Mouse (Mus musculus) left cerebral cortex, adult 2 months (tissue): ENCODE measurements at regions not wholly inside any gene's neighbourhood (a gene's known extent, or its start where the extent isn't known, plus 50 kb on each side); places are given as distances from the start of the nearest gene placed in this dataset.
A peak's percentile ranks its signal among the peaks of the same experiment; 100 is the strongest.

ENCODE experiments used
- DNase-seq, 2 experiments: peaks; one replicate each; pipeline ENCODE4 v3.0.0; 2021 to 2022; ENCODE audit warnings: low spot score in 2 of 2, mixed read lengths in 1 of 2; ENCODE audit errors: extremely low spot score in 1 of 2
- H3K27ac ChIP-seq: fragments of 200-600 bp; 2 replicates; pipeline ENCODE4 v1.8.1; 2022
- H3K4me3 ChIP-seq: fragments of 200-600 bp; 2 replicates; pipeline ENCODE4 v1.8.1; 2022
- CTCF ChIP-seq: fragments of 200-600 bp; IDR thresholded peaks from 2 replicates; pipeline ENCODE4 v1.8.1; 2022; ENCODE audit warnings: antibody characterized with exemption, mild to moderate bottlenecking, moderate library complexity
- intact Hi-C: fragments of 180-260 bp; cut with DNase I; formaldehyde crosslinking; loops from one replicate; pipeline ENCODE4 v1.15.1; 2025

- DNase-seq: no peak
- TF ChIP-seq CTCF: no peak
- intact Hi-C loops: no loop called here
- H3K27ac ChIP-seq: no peak overlapping the region
- H3K4me3 ChIP-seq: no peak overlapping the region
These were observed 219.2 kb downstream of the Hhipl2 start for GRCm38 (mm10) chr1:183637214-183637613.

- Histone ChIP-seq H3K27ac (no peak overlapping the region), H3K4me3 (no peak overlapping the region)
- no peak for DNase-seq
- no peak for TF ChIP-seq CTCF
- intact Hi-C loops: no loop called here
These were observed 221.3 kb downstream of the Hhipl2 start for GRCm38 (mm10) chr1:183639332-183639731.

- TF ChIP-seq CTCF: no peak
- Histone ChIP-seq H3K4me3 (no peak overlapping the region), H3K27ac (no peak overlapping the region)
- intact Hi-C loops: no loop called here
- DNase-seq: no peak
These were observed 222.6 kb downstream of the Hhipl2 start for GRCm38 (mm10) chr1:183640568-183640967.

GRCm38 (mm10) chr1:183644001-183644400, 226.0 kb downstream of the Hhipl2 start:
- Histone ChIP-seq H3K4me3 (no peak overlapping the region), H3K27ac (no peak overlapping the region)
- DNase-seq: no peak
- no peak for TF ChIP-seq CTCF
- intact Hi-C loops: no loop called here

- intact Hi-C loops: loop anchor here (10.0 kb wide), 1 partner anchor 99 kb away; no protein-coding TSS in a partner anchor
- H3K4me3 ChIP-seq: no peak overlapping the region
- no peak for TF ChIP-seq CTCF
- no peak for DNase-seq
- no peak overlapping the region for H3K27ac ChIP-seq
These were observed 235.9 kb downstream of the Hhipl2 start for GRCm38 (mm10) chr1:183653878-183654277.

- TF ChIP-seq CTCF: peak; percentile 67
- intact Hi-C loops: loop anchor here (10.0 kb wide), 1 partner anchor 102 kb away; no protein-coding TSS in a partner anchor
- peak; percentile 23 to 42 for DNase-seq
- H3K4me3 ChIP-seq: no peak overlapping the region
- no peak overlapping the region for H3K27ac ChIP-seq
These were observed 239.0 kb downstream of the Hhipl2 start for GRCm38 (mm10) chr1:183657043-183657442.

GRCm38 (mm10) chr1:183660541-183660940, 242.5 kb downstream of the Hhipl2 start:
- TF ChIP-seq CTCF: no peak
- intact Hi-C loops: no loop called here

GRCm38 (mm10) chr1:183662369-183663043, 244.5 kb downstream of the Hhipl2 start:
- Histone ChIP-seq H3K4me3 (no peak overlapping the region), H3K27ac (no peak overlapping the region)
- DNase-seq: no peak
- intact Hi-C loops: no loop called here
- TF ChIP-seq CTCF: no peak

More at GRCm38 (mm10) chr1:183660541-183660940, 242.5 kb downstream of the Hhipl2 start:
- Histone ChIP-seq H3K27ac (no peak overlapping the region), H3K4me3 (no peak overlapping the region)
- no peak for DNase-seq

GRCm38 (mm10) chr1:183669271-183669670, 251.3 kb downstream of the Hhipl2 start:
- Histone ChIP-seq H3K4me3 (no peak overlapping the region), H3K27ac (no peak overlapping the region)
- no peak for TF ChIP-seq CTCF
- intact Hi-C loops: no loop called here
- DNase-seq: no peak

- H3K27ac ChIP-seq: no peak overlapping the region
- DNase-seq: peak; percentile 17 to 18
- TF ChIP-seq CTCF: no peak
- no peak overlapping the region for H3K4me3 ChIP-seq
- intact Hi-C loops: no loop called here
These were observed 251.7 kb downstream of the Hhipl2 start for GRCm38 (mm10) chr1:183669674-183670073.

- Histone ChIP-seq H3K4me3 (no peak overlapping the region), H3K27ac (no peak overlapping the region)
- no peak for DNase-seq
- TF ChIP-seq CTCF: no peak
- intact Hi-C loops: no loop called here
These were observed 252.5 kb downstream of the Hhipl2 start for GRCm38 (mm10) chr1:183670542-183670941.

- no peak for TF ChIP-seq CTCF
- Histone ChIP-seq H3K4me3 (no peak overlapping the region), H3K27ac (no peak overlapping the region)
- no peak for DNase-seq
- intact Hi-C loops: no loop called here
These were observed 253.5 kb downstream of the Hhipl2 start for GRCm38 (mm10) chr1:183671541-183671940.

- intact Hi-C loops: no loop called here
These were observed 254.5 kb downstream of the Hhipl2 start for GRCm38 (mm10) chr1:183672521-183672920.

More at GRCm38 (mm10) chr1:183672521-183672920, 254.5 kb downstream of the Hhipl2 start:
- DNase-seq: no peak
- no peak for TF ChIP-seq CTCF
- H3K27ac ChIP-seq: no peak overlapping the region
- no peak overlapping the region for H3K4me3 ChIP-seq
